Mouse (Mus musculus) testis, adult 2 months (tissue): ENCODE results near the gene Chst11.

Experiments used
- CTCF ChIP-seq: fragments of 200-500 bp; IDR thresholded peaks from 2 replicates; pipeline ENCODE4 v1.5.1; 2012; ENCODE audit warnings: low read depth, mild to moderate bottlenecking, inconsistent platforms, low read length, moderate library complexity; ENCODE audit not compliant: control insufficient read depth, insufficient read depth, insufficient replicate concordance
- POLR2A ChIP-seq: fragments of 200-500 bp; IDR thresholded peaks from 2 replicates; pipeline ENCODE4 v1.6.1; 2012; ENCODE audit warnings: low read depth, mild to moderate bottlenecking, inconsistent platforms, low read length, moderate library complexity; ENCODE audit not compliant: control insufficient read depth

GRCm38 (mm10) chr10:83217256-83217655 is 232.0 kb downstream of the Chst11 start:
- TF ChIP-seq CTCF, result no peak
- no peak for TF ChIP-seq POLR2A
